Mouse (Mus musculus) megakaryocyte, embryonic 14.5 days (primary cell): ENCODE results near the gene Whrn. TPM values are rescaled to one million over a fixed set of nuclear protein-coding genes. Genes with fewer than 3 reads are reported as not detected.

Experiments
- H3K27me3 ChIP-seq: replicated peaks from 2 replicates; pipeline ENCODE3; 2012; ENCODE audit warnings: inconsistent platforms
- H3K36me3 ChIP-seq: replicated peaks from 2 replicates; pipeline ENCODE3; 2012; ENCODE audit warnings: low read length, inconsistent platforms, mixed read lengths
- H3K4me1 ChIP-seq: 2 replicates; pipeline ENCODE4 v1.6.1; 2012; ENCODE audit warnings: inconsistent platforms
- H3K4me3 ChIP-seq: replicated peaks from 2 replicates; pipeline ENCODE3; 2012; ENCODE audit warnings: moderate library complexity, mild to moderate bottlenecking, inconsistent platforms
- H3K9me3 ChIP-seq: 2 replicates; pipeline ENCODE4 v1.6.1; 2012; ENCODE audit warnings: inconsistent platforms
- FLI1 ChIP-seq: IDR thresholded peaks from 2 replicates; pipeline ENCODE4 v1.6.1; 2012; ENCODE audit warnings: low read length, inconsistent platforms, mixed read lengths
- GATA1 ChIP-seq: IDR thresholded peaks from 3 replicates; pipeline ENCODE4 v1.6.1; 2012; ENCODE audit warnings: mixed read lengths, low read length, inconsistent platforms, borderline replicate concordance
- polyA plus RNA-seq: library from polyadenylated mRNA; stranded (reverse); fragments of >175 nt; gene quantifications from 2 replicates; pipeline ENCODE4 v1.2.3, GENCODE M21; 2012; ENCODE audit warnings: low replicate concordance; ENCODE audit not compliant: insufficient read depth

The Whrn gene
- polyA plus RNA-seq, 1 experiment, result 0.30 TPM

DNA sequence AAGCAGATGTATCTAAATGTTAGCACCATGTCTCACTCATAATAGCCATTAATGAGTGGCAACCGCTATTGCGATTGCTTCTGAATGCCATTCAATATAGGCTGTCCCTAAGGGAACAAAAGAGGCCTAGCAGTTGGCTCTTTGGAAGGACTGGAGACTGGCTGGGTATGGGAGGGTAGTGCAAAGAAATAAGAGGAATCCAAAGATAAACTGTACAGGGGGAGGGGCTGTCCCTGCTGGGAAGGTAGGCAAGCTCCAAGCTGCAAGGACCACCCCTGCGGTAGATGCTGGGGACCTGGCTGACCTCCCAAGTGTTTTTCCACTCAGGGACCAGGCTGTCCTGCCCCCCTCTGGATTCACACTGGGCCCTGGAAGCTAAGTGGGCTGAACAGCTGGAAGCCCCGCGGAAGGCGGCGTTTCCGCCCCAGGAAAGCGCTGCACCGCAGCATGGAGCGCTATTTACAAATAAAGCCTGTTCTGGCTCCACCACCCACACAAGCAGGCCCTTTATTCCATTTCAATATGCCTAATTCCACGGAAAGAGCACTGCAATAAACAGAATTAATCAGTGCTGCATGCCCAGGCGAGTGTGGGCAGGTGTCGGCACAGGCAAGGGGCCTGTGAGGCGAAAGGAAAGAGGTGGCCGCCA lies 36.5 kb downstream of the Whrn start:
- TF ChIP-seq GATA1, result no peak
- TF ChIP-seq FLI1, result no peak
- H3K4me1 ChIP-seq, result no peaks in the 10 kb centered on the region
- H3K9me3 ChIP-seq, result no peaks in the 10 kb centered on the region
- no peak overlapping the region for H3K4me3 ChIP-seq
- no peaks in the 10 kb centered on the region for H3K36me3 ChIP-seq
- H3K27me3 ChIP-seq, result peaks cover 29% of the 10 kb centered on the region

DNA sequence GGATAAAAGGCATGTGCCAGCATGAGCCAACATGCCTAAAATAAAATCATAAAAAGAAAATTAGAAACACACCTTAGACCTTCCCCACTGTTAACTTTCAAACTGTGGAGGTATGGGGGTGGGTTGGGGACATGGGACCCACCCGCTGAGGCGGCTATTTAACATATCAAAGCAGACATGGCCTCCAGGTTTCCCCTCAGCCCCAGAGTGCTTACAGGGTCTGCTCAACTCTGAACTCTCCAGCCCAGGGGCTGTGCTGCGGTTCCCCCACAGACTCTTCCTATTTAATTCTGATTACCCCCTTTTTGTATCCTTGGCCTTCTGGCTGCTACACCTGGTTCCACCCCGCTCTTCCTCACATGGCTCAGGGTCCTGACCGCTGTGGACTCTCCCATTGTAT lies 39.2 kb downstream of the Whrn start:
- peaks cover 23% of the 10 kb centered on the region for H3K27me3 ChIP-seq
- no peaks in the 10 kb centered on the region for H3K9me3 ChIP-seq
- H3K36me3 ChIP-seq, result no peaks in the 10 kb centered on the region
- TF ChIP-seq FLI1, result no peak
- TF ChIP-seq GATA1, result no peak
- H3K4me3 ChIP-seq, result no peak overlapping the region
- no peaks in the 10 kb centered on the region for H3K4me1 ChIP-seq

DNA sequence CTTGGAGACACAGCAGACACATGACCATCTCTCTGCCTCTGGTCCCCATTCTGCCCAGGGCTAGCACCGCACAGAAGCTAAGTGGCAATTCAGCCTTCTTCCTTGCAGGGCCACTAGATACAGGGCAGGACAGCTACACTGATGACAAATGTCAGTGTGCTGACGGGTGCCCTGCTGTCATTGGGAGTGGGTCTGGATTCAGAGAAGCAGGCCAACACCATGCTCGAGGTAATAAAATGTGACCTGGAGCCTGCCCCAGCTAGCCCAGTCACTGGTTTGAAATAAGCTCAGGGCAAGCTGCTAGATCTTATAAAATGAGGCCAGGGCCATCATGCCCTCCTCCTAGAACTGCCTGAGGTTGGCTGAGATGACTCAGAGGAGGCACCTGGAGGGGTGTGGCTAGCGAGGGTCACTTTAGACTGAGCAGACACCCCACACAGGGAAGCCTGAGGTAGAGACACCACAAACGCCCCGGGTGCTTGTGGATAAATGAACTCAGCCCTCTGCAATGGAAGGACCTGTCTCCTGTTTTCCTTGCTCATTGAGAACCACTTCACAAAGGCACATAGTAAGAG lies 41.8 kb downstream of the Whrn start:
- peaks cover 9% of the 10 kb centered on the region for H3K9me3 ChIP-seq
- no peaks in the 10 kb centered on the region for H3K36me3 ChIP-seq
- H3K27me3 ChIP-seq, result peaks cover 16% of the 10 kb centered on the region
- TF ChIP-seq FLI1 (no peak), GATA1 (no peak)
- no peaks in the 10 kb centered on the region for H3K4me1 ChIP-seq
- H3K4me3 ChIP-seq, result no peak overlapping the region

DNA sequence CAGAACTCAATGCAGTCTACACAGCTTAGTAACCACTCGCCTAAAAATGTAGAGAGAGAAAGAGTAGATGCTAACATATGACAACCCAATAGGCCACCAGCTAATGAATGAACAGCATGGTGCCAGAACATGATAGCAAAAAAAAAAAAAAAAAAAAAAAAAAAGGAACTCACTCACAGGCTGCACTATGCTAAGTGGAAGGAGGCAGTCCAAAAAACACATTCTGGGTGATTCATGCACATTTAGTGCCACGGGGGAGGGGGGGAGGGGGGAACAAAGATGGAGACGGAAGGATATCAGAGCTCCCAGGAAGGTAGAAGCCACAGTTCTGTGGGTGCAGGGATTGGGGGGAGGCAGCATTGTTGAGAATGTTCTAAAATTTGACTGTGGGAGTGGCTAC lies 43.2 kb downstream of the Whrn start:
- TF ChIP-seq FLI1 (no peak), GATA1 (no peak)
- no peak overlapping the region for H3K4me3 ChIP-seq
- no peaks in the 10 kb centered on the region for H3K36me3 ChIP-seq
- H3K4me1 ChIP-seq, result no peaks in the 10 kb centered on the region
- peaks cover 22% of the 10 kb centered on the region for H3K9me3 ChIP-seq
- peaks cover 10% of the 10 kb centered on the region for H3K27me3 ChIP-seq

DNA sequence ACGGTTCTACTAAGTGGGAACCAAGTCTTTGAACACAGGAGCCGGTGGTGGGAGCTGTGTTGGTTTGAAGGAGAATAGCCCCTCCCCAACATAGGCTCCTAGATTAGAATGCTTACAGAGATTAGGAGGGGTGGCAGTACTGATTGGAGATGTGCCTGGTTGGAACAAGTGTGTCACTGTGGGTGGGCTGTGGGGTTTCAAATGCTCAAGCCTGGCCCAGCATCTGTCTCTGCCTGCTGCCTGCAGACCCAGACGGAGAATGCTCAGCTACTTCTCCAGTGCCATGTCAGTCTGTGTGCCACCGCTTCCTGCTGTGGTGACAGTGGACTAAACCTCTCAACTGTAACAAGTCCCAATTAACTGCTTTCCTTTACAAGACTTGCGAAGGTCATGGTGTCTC lies 45.2 kb downstream of the Whrn start:
- TF ChIP-seq GATA1 (no peak), FLI1 (no peak)
- peaks cover 7% of the 10 kb centered on the region for H3K27me3 ChIP-seq
- H3K9me3 ChIP-seq, result peaks cover 35% of the 10 kb centered on the region
- no peaks in the 10 kb centered on the region for H3K4me1 ChIP-seq
- H3K4me3 ChIP-seq, result no peak overlapping the region
- no peaks in the 10 kb centered on the region for H3K36me3 ChIP-seq

DNA sequence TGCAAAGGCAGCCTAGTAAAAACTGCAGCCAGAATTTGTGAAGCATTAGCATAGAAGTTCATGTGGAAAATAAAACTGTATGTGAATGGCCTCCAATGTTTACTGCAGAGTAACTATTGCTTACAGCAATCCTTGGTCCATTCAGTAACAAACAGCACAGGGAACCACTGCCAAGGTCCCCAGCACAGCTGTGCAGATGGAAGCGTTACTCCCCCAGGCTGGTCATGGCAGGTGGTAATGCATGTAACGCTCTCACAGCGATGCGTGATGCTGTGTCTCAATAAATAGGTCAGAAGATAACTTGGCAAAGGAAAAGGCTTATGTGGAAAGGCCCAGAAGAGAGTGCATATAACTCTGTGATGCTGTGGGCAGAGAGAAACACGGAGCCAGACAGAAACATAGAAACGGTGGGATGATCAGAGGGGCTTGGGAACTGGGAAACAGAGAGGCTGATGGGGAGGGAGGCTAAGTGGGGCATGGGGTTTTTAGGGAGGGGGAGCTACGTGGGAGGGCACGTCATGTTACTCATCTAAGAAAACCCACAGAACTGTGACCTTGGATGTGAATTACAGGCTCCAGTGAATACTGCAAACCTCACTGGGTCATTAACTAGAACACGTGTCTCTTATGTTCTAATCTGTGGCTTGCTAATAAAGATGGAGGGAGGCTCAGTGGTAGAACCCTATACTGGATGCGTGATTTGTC lies 51.3 kb downstream of the Whrn start:
- TF ChIP-seq GATA1 (no peak), FLI1 (no peak)
- Histone ChIP-seq H3K27me3 (peaks cover 6% of the 10 kb centered on the region), H3K9me3 (peaks cover 56% of the 10 kb centered on the region), H3K36me3 (no peaks in the 10 kb centered on the region), H3K4me3 (no peak overlapping the region), H3K4me1 (no peaks in the 10 kb centered on the region)

DNA sequence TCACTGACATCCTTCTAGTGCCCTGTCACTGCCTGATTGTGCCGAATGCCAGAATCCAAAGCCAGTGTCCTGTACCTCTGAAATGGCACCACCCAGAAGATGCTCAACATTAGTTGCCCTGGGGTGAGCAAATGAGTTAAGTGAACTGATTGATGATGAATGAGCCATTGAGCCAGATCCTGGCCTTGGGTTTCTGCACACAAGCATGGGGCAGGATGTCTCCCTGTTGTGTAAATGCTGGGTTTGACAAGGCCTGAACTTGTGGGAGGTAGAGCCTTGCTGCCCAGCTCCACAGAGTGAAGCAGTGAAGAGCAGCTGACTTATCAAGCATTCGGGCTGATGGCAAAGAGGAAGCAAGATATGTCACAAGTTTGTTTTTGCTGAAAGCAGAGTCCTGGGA lies 52.7 kb downstream of the Whrn start:
- Histone ChIP-seq H3K36me3 (no peaks in the 10 kb centered on the region), H3K4me3 (no peak overlapping the region), H3K27me3 (peaks cover 8% of the 10 kb centered on the region), H3K4me1 (no peaks in the 10 kb centered on the region), H3K9me3 (peaks cover 58% of the 10 kb centered on the region)
- TF ChIP-seq GATA1 (no peak), FLI1 (no peak)

DNA sequence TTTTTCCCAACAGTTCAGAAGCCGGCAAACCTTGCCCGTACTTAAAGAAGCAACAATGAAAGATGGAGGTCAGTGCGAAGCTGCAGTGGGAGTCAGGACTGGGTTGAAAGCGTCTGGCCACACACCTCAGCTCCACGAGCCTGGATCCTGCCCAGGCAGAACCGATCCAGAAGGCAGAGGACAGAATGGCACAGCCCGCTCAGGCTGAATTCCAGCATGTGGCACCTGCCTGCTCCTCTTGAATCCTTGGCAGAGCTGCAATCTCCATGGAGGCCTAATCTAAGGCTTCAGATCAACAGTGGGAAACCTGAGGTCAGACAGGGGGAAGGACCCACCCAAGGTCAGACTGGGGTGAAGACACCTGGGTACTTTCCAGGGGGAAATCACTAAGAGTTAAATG lies 54.2 kb downstream of the Whrn start:
- H3K27me3 ChIP-seq, result peaks cover 9% of the 10 kb centered on the region

DNA sequence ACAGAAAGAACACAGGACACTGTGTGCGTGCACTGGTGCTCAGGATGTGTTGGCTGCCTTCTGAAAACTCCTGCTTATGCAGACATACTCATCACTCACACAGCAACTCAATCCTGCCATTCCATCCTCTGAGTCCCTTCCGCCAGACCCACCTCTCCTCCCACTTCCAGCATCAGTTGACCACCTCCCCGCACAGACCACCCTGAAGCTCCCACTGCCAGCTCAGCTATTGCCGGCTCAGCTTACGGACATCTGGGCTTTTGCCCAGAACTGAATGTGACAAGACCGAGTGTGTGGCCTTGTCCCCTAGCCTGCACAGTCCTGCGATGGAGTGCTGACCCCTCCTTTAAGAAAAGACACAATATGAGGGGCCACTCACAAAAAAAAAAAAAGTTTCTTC lies 55.5 kb downstream of the Whrn start:
- H3K9me3 ChIP-seq, result peaks cover 42% of the 10 kb centered on the region
- TF ChIP-seq GATA1, result no peak
- no peak for TF ChIP-seq FLI1
- peaks cover 11% of the 10 kb centered on the region for H3K27me3 ChIP-seq
- no peak overlapping the region for H3K4me3 ChIP-seq
- no peaks in the 10 kb centered on the region for H3K36me3 ChIP-seq
- no peaks in the 10 kb centered on the region for H3K4me1 ChIP-seq

More for the DNA sequence above, 54.2 kb downstream of the Whrn start:
- Histone ChIP-seq H3K4me3 (no peak overlapping the region), H3K36me3 (no peaks in the 10 kb centered on the region), H3K4me1 (no peaks in the 10 kb centered on the region), H3K9me3 (peaks cover 54% of the 10 kb centered on the region)
- TF ChIP-seq FLI1 (no peak), GATA1 (no peak)

DNA sequence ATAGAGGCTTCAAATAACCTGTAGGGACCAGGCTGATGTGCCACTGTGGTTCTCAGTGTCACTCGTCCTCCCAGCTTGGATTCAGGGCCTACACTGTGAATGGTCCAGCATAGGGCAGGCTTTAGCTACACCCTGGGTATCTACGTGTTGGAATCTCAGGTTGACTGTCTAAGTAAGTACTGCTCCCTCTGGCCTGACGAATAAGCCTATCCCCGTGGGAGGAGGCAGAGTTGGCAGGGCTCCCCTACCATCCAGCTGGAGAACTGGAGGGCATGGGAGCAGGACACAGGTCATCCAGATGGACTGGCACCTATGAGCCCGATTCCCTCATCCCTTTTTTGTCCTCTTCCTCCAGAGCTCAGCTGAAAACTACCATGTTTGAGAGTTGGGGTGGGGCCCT lies 57.8 kb downstream of the Whrn start:
- no peaks in the 10 kb centered on the region for H3K4me1 ChIP-seq
- no peaks in the 10 kb centered on the region for H3K36me3 ChIP-seq
- H3K4me3 ChIP-seq, result no peak overlapping the region
- peaks cover 15% of the 10 kb centered on the region for H3K27me3 ChIP-seq
- TF ChIP-seq FLI1 (no peak), GATA1 (no peak)
- H3K9me3 ChIP-seq, result peaks cover 37% of the 10 kb centered on the region
